Mouse (Mus musculus) cortical plate, adult 2 months (tissue): Measurements from ENCODE around the gene Baz2b.

Experiments
- CTCF ChIP-seq: fragments of 200-500 bp; IDR thresholded peaks from 2 replicates; pipeline ENCODE4 v1.5.1; 2011; ENCODE audit warnings: mild to moderate bottlenecking, control low read depth, low read length; ENCODE audit not compliant: insufficient read depth; ENCODE audit errors: extremely low read depth
- POLR2A ChIP-seq: fragments of 200-500 bp; IDR thresholded peaks from 2 replicates; pipeline ENCODE4 v1.6.1; 2011; ENCODE audit warnings: mild to moderate bottlenecking, low read length, control low read depth; ENCODE audit not compliant: insufficient read depth; ENCODE audit errors: extremely low read depth

GRCm38 (mm10) chr2:59979488-59980220 lies 230.0 kb downstream of the Baz2b start:
- no peak for TF ChIP-seq POLR2A
- TF ChIP-seq CTCF = no peak
